Mouse (Mus musculus) MEL (cell line): ENCODE data around the gene Amz1. TPM values are rescaled to one million over a fixed set of nuclear protein-coding genes. Genes with fewer than 3 reads are reported as not detected.
A peak's percentile ranks its signal among the peaks of the same experiment; 100 is the strongest.

Source experiments
- DNase-seq: peaks from one replicate; pipeline ENCODE4 v3.0.0; 2011; ENCODE audit warnings: low read depth, low spot score
- H3K27ac ChIP-seq: 2 replicates; pipeline ENCODE4 v1.5.1; 2012; ENCODE audit warnings: low read depth, mild to moderate bottlenecking, control low read depth, low read length, moderate library complexity; ENCODE audit not compliant: control insufficient read depth
- H3K27me3 ChIP-seq, 2 experiments: fragments of 150-350 bp in 1 of 2; sonication (generic) in 1 of 2; 2 replicates each; pipeline ENCODE4 v1.6.1; 2012; ENCODE audit warnings: low read length in 2 of 2, mild to moderate bottlenecking in 2 of 2, improper control_type of control experiment in 1 of 2, moderate library complexity in 1 of 2; ENCODE audit not compliant: insufficient read depth in 2 of 2, control insufficient read depth in 1 of 2
- H3K36me3 ChIP-seq, 2 experiments: 2 replicates each; pipeline ENCODE4 v1.6.1; 2012 to 2014; ENCODE audit warnings: low read length in 2 of 2, improper control_type of control experiment in 1 of 2, inconsistent platforms in 1 of 2, mild to moderate bottlenecking in 1 of 2; ENCODE audit not compliant: insufficient read depth in 2 of 2, control insufficient read depth in 1 of 2
- H3K4me1 ChIP-seq, 2 experiments: fragments of 150-350 bp in 1 of 2; sonication (generic) in 1 of 2; 2 replicates each; pipeline ENCODE4 v1.6.1; 2012; ENCODE audit warnings: low read length in 2 of 2, improper control_type of control experiment in 1 of 2, mild to moderate bottlenecking in 1 of 2; ENCODE audit not compliant: insufficient read depth in 2 of 2, control insufficient read depth in 1 of 2
- H3K4me3 ChIP-seq, 2 experiments: fragments of 150-350 bp in 1 of 2; sonication (generic) in 1 of 2; 2 replicates each; pipeline ENCODE4 v1.5.1; 2012; ENCODE audit warnings: low read depth in 2 of 2, low read length in 2 of 2, mild to moderate bottlenecking in 2 of 2, moderate library complexity in 2 of 2, control low read depth in 1 of 2, improper control_type of control experiment in 1 of 2; ENCODE audit not compliant: control insufficient read depth in 1 of 2, insufficient read depth in 1 of 2
- H3K79me2 ChIP-seq: 2 replicates; pipeline ENCODE4 v1.6.1; 2012; ENCODE audit warnings: mild to moderate bottlenecking, low read length, moderate library complexity; ENCODE audit not compliant: control insufficient read depth, poor library complexity, insufficient read depth
- H3K9ac ChIP-seq: 2 replicates; pipeline ENCODE4 v1.6.1; 2012; ENCODE audit warnings: low read depth, mild to moderate bottlenecking, control low read depth, low read length, moderate library complexity; ENCODE audit not compliant: control insufficient read depth, poor library complexity, severe bottlenecking
- H3K9me3 ChIP-seq: fragments of 150-350 bp; sonication (generic); replicated peaks from 2 replicates; pipeline ENCODE4 v1.6.1; 2012; ENCODE audit warnings: mild to moderate bottlenecking, low read length, improper control_type of control experiment, moderate library complexity; ENCODE audit not compliant: insufficient read depth
- CHD1 ChIP-seq: IDR thresholded peaks from 2 replicates; pipeline ENCODE4 v1.6.1; 2012; ENCODE audit warnings: low read depth, mild to moderate bottlenecking, inconsistent platforms, low read length, improper control_type of control experiment
- CTCF ChIP-seq, 3 experiments: IDR thresholded peaks in 2 of 3; conservative IDR thresholded peaks in 1 of 3; 2 replicates each; pipeline ENCODE4 v1.5.1; 2011 to 2012; ENCODE audit warnings: low read length in 3 of 3, low read depth in 2 of 3, mild to moderate bottlenecking in 2 of 3, improper control_type of control experiment in 1 of 3, inconsistent platforms in 1 of 3, mixed read lengths in 1 of 3, moderate library complexity in 1 of 3; ENCODE audit not compliant: control insufficient read depth in 1 of 3, insufficient read depth in 1 of 3, poor library complexity in 1 of 3, severe bottlenecking in 1 of 3
- E2F4 ChIP-seq: IDR thresholded peaks from 2 replicates; pipeline ENCODE4 v1.6.1; 2011; ENCODE audit warnings: low read depth, low read length, improper control_type of control experiment, borderline replicate concordance
- EP300 ChIP-seq, 2 experiments: IDR thresholded peaks; 2 replicates each; pipeline ENCODE4 v1.6.1; 2011; ENCODE audit warnings: improper control_type of control experiment in 2 of 2, low read length in 2 of 2, low read depth in 1 of 2, mild to moderate bottlenecking in 1 of 2
- ETS1 ChIP-seq: IDR thresholded peaks from 2 replicates; pipeline ENCODE4 v1.6.1; 2012; ENCODE audit warnings: low read depth, mild to moderate bottlenecking, inconsistent platforms, low read length, improper control_type of control experiment, moderate library complexity
- GABPA ChIP-seq: IDR thresholded peaks from 2 replicates; pipeline ENCODE4 v1.6.1; 2012; ENCODE audit warnings: low read depth, mild to moderate bottlenecking, inconsistent platforms, low read length, improper control_type of control experiment, moderate library complexity
- HCFC1 ChIP-seq: IDR thresholded peaks from 2 replicates; pipeline ENCODE4 v1.6.1; 2012; ENCODE audit warnings: low read depth, mild to moderate bottlenecking, inconsistent platforms, low read length, improper control_type of control experiment, moderate library complexity
- JUND ChIP-seq: IDR thresholded peaks from 2 replicates; pipeline ENCODE4 v1.6.1; 2011; ENCODE audit warnings: low read depth, mild to moderate bottlenecking, improper control_type of control experiment, low read length
- MAZ ChIP-seq: IDR thresholded peaks from 2 replicates; pipeline ENCODE4 v1.6.1; 2012; ENCODE audit warnings: low read depth, mild to moderate bottlenecking, inconsistent platforms, low read length, improper control_type of control experiment
- MYB ChIP-seq: IDR thresholded peaks from 2 replicates; pipeline ENCODE4 v1.6.1; 2011; ENCODE audit warnings: mild to moderate bottlenecking, low read depth, low read length, improper control_type of control experiment
- POLR2A ChIP-seq, 2 experiments: IDR thresholded peaks; 2 replicates each; pipeline ENCODE4 v1.6.1; 2011 to 2012; ENCODE audit warnings: low read length in 2 of 2, mild to moderate bottlenecking in 2 of 2, control low read depth in 1 of 2, improper control_type of control experiment in 1 of 2, low read depth in 1 of 2, moderate library complexity in 1 of 2; ENCODE audit not compliant: control insufficient read depth in 1 of 2, insufficient read depth in 1 of 2, poor library complexity in 1 of 2
- RAD21 ChIP-seq: IDR thresholded peaks from 2 replicates; pipeline ENCODE4 v1.6.1; 2011; ENCODE audit warnings: mild to moderate bottlenecking, low read depth, low read length, improper control_type of control experiment
- SMC3 ChIP-seq: IDR thresholded peaks from 2 replicates; pipeline ENCODE4 v1.6.1; 2011; ENCODE audit warnings: low read depth, low read length, improper control_type of control experiment
- TBP ChIP-seq: IDR thresholded peaks from 2 replicates; pipeline ENCODE4 v1.8.0; 2011; ENCODE audit warnings: low read depth, low read length, improper control_type of control experiment
- ZC3H11A ChIP-seq: IDR thresholded peaks from 2 replicates; pipeline ENCODE4 v1.6.1; 2012; ENCODE audit warnings: low read depth, mild to moderate bottlenecking, inconsistent platforms, low read length, improper control_type of control experiment
- polyA plus RNA-seq, 2 experiments: library from polyadenylated mRNA; stranded (reverse) in 1 of 2; unstranded in 1 of 2; fragments of >175 nt in 1 of 2; fragments of >200 nt in 1 of 2; gene quantifications; 2 replicates each; pipeline versions ENCODE4 v1.2.1 to v1.2.4; 2012; ENCODE audit warnings: low replicate concordance in 2 of 2, low read depth in 1 of 2; ENCODE audit not compliant: insufficient read length in 2 of 2, insufficient read depth in 1 of 2, missing spikeins in 1 of 2
- total RNA-seq: library from RNA; depleted of rRNA; stranded (reverse); fragments of 300-350 nt; gene quantifications from 2 replicates; pipeline ENCODE4 v1.2.3, GENCODE M21; 2012

Gene Amz1
- total and polyA plus RNA-seq, 3 experiments, result 0.68 to 1.7 TPM; not detected in 1

DNA sequence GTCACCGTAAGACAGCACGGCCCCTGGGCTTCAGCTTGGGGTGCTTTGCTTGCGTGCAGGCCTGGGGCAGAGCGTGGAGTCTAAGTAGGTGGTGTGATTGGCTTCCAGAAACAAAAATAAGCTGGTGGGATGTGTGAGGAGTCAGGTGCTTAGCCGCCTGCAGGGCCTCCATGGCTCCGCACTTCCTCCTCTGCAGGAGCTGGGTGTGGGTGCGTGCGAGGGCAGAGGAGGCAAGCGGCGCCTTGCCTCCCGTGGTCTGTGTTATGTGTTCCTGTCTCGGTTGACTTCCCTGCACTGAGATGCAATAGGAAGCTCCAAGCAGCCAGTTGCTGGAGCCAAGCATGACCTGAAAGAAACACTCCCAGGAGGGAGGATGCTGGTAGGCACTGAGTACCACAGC is 15.9 kb downstream of the Amz1 start:
- Histone ChIP-seq H3K9me3 (no peaks in the 10 kb centered on the region), H3K79me2 (no peaks in the 10 kb centered on the region)
- TF ChIP-seq POLR2A (IDR thresholded peaks at IDR 0.05; ENCODE audit: control insufficient read depth in 1 of 2, insufficient read depth in 1 of 2, low read depth in 1 of 2, low read length in 2 of 2, poor library complexity in 1 of 2), result no peak
- no peak for TF ChIP-seq CHD1
- TF ChIP-seq ETS1, result no peak
- no peak for TF ChIP-seq GABPA
- no peak for TF ChIP-seq HCFC1
- TF ChIP-seq EP300 (IDR thresholded peaks at IDR 0.05; ENCODE audit: low read depth in 1 of 2, low read length in 2 of 2), result no peak
- no peak for TF ChIP-seq RAD21
- TF ChIP-seq, all 39 proteins: peak for 0
- no peak overlapping the region for H3K4me3 ChIP-seq
- no peak overlapping the region for H3K9ac ChIP-seq
- no peaks in the 10 kb centered on the region for H3K36me3 ChIP-seq
- peak; percentile 18 for DNase-seq
- H3K27me3 ChIP-seq, result no peaks in the 10 kb centered on the region
- H3K27ac ChIP-seq, result no peak overlapping the region
- H3K4me1 ChIP-seq, result no peaks in the 10 kb centered on the region

DNA sequence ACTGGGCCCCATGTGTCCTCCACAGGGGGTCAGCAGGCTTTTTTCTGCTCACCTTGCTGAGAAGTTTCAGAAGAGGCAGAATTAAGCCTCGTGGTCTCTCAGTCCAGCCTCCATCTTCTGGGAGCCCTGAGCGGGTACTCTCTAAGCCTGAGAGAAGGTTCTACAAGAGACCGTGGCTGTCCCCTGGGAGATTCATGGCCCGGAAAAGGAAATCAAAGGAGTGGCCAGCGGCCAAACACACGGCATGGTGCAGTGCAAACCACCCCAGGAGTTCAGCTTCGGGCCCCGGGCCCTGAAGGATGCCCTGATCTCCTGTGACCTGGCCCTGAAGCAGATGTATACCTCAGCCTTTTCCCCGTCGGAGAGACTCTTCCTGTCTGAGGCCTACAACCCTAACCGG is 17.1 kb downstream of the Amz1 start:
- no peaks in the 10 kb centered on the region for H3K27me3 ChIP-seq
- H3K4me1 ChIP-seq, result no peaks in the 10 kb centered on the region
- TF ChIP-seq ETS1 (no peak), JUND (no peak), HCFC1 (no peak), MYB (no peak), E2F4 (no peak), MAZ (no peak), GABPA (no peak), TBP (no peak)
- H3K27ac ChIP-seq, result no peak overlapping the region
- no peaks in the 10 kb centered on the region for H3K9me3 ChIP-seq
- H3K9ac ChIP-seq, result no peak overlapping the region
- no peaks in the 10 kb centered on the region for H3K36me3 ChIP-seq
- DNase-seq, result no peak
- no peak overlapping the region for H3K4me3 ChIP-seq
- H3K79me2 ChIP-seq, result no peaks in the 10 kb centered on the region

DNA sequence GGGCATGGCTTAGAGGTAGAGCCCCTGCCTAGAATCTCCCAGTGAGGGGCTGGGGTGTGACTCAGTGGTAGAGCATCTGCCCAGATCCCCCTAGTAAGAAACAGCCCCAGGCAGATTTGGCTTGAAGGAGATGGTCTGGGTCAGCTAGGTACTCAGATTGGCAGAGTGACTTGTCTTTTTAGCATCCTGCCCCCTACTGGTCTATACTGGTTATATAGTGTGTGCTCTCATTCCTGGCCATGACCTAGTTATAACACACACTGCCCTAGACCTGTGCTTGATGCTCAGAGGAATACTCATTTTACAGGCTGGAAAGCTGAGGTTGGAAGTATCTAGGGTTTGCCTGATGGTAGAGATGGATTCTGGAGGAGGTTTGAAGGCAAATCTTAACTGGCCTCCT is 17.9 kb downstream of the Amz1 start:
- Histone ChIP-seq H3K4me3 (no peak overlapping the region), H3K27ac (no peak overlapping the region), H3K9ac (no peak overlapping the region), H3K4me1 (no peaks in the 10 kb centered on the region), H3K9me3 (no peaks in the 10 kb centered on the region), H3K36me3 (no peaks in the 10 kb centered on the region), H3K27me3 (no peaks in the 10 kb centered on the region), H3K79me2 (no peaks in the 10 kb centered on the region)
- DNase-seq, result peak; percentile 71
- TF ChIP-seq CTCF (IDR thresholded peaks at IDR 0.05 in 2 of 3, conservative IDR thresholded peaks at IDR 0.05 in 1 of 3; ENCODE audit: control insufficient read depth in 1 of 3, insufficient read depth in 1 of 3, low read depth in 2 of 3, low read length in 3 of 3, poor library complexity in 1 of 3, severe bottlenecking in 1 of 3) (peak; percentile 20 to 69 (median 65); a peak in 5 of 6 replicates), RAD21 (peak; percentile 51), E2F4 (no peak), SMC3 (peak; percentile 62), ZC3H11A (peak; percentile 19; the same call in 1 of the 2 replicates)
